Mouse (Mus musculus) monocyte, adult 2 months (primary cell): ENCODE measurements at regions not wholly inside any gene's neighbourhood (a gene's known extent, or its start where the extent isn't known, plus 50 kb on each side); places are given as distances from the start of the nearest gene placed in this dataset.

Experiments used
- DNase-seq, 2 experiments: peaks; one replicate each; pipeline ENCODE4 v3.0.0; 2022; ENCODE audit warnings: low spot score in 2 of 2, low read depth in 1 of 2

DNA sequence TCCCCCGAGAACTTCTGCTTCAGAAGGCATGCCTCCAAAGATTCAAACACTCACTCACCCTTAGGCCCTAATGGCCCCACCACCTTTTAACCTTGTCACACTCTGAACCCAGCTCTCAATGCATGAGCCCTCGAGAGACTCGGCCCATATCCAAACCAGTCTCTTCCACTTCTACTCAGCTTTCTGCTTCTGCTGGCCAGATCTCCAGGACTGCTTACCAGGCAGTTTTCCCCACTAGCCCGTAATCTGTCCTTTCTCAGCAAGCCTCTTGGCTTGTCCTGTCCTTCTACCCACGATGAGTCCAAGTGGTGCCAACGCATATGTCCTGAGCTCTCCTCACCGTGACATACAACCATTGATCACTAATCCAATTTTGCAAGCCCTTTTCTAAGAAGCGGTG lies 199.6 kb downstream of the Sptssa start:
- DNase-seq: no peak

- DNase-seq: no peak
Observed at GRCm38 (mm10) chr12:54454606-54455005, 201.8 kb downstream of the Sptssa start.

DNA sequence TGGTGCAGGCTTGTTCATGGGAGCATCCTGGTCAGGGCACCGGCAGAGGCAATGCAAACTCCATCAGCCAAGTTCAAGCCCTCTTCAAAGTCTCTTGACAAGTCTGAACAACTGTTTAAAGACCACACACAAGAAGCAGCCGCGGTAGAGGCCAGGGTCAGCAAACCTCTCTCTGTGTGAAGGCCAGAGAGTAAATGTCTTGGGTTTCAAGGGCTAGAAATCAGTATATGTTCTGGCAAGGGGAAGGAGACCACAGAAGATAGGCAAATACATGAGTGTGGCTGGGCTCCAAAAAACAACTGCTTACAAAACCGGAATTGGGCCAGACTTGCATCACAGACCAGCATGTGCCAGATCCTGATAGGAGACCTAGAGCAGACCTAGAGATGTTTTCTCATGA lies 203.0 kb downstream of the Sptssa start:
- no peak for DNase-seq

- no peak for DNase-seq
Observed at GRCm38 (mm10) chr12:54450369-54450768, 206.0 kb downstream of the Sptssa start.

DNA sequence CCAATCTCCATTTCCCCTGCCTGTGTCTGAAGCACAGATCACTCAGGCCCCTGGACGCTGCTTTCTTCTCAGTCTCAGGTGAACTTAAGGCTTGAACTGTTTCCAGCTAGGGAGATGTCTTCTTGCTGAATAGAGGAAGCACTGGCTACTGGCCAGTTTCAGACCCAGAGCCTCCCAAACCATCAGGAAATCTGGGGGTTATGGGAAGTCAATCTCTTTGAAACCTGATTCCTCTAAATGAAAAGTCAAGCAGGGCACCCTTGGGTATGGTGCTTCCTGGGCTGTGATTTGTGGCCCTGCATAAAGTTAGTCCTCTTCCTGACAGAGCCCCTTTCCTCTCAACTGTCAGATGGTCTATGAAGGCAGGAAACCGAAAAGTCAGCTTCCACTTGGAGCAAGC lies 208.2 kb downstream of the Sptssa start:
- DNase-seq: no peak

GRCm38 (mm10) chr12:54447354-54447753 lies 209.0 kb downstream of the Sptssa start:
- no peak for DNase-seq

DNA sequence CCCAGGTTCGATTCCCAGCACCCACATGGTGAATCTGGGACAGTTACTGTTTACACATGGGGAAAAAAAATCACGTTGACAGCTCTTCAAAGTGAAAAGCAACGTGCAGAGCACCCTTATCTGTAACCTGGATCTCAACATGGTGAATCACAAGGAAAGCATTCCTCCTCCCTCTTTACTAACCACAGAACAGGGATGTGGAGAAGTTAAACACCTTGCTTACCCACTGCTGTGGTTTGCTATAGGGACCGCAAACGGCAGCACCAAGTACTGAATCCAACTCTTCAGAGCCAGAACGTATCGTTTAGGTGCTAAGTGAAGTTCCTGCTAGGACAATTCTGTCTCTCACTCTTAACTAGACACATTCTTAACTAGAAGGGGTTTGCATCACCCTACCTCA lies 210.0 kb downstream of the Sptssa start:
- no peak for DNase-seq

DNA sequence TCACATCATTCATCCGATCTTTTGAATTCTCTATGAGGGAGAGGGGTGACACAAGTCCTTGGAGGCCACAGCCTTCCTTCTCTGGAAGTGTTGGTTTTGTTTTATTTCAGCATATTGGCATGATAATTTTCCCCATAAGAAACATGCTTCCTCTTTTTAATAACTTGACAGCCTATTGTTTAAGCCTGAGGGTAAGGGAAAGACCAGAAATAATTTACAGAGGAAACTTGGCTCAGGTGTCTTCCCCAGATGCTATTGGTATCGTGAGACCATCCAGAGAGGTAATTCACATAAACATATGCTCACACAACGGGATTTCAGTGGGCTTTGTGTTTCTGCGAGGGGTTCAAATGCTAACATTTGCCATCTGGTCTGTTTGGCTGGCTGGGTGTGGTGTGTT lies 212.0 kb downstream of the Sptssa start:
- no peak for DNase-seq

DNA sequence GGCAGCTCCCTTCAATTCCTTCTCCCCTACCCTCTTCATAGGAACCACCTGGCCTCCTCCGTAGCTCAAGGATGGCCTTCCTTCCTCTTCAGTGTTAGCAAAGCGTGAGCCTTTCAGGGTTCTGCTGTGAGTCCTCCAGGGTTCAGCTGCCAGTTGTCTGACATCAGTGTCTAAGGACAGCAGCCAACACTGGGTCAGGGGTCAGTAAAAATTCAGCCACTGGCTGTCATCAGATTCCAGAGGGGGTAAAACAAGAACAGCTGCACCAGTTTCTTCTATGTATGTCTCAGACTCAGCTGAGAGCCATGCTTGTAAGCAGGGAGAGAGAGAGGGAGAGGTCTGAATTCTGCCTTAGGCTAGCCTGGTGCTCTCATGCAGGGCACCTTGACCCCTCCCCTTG lies 213.1 kb downstream of the Sptssa start:
- DNase-seq: no peak

GRCm38 (mm10) chr12:54442408-54442807 lies 214.0 kb downstream of the Sptssa start:
- no peak for DNase-seq

DNA sequence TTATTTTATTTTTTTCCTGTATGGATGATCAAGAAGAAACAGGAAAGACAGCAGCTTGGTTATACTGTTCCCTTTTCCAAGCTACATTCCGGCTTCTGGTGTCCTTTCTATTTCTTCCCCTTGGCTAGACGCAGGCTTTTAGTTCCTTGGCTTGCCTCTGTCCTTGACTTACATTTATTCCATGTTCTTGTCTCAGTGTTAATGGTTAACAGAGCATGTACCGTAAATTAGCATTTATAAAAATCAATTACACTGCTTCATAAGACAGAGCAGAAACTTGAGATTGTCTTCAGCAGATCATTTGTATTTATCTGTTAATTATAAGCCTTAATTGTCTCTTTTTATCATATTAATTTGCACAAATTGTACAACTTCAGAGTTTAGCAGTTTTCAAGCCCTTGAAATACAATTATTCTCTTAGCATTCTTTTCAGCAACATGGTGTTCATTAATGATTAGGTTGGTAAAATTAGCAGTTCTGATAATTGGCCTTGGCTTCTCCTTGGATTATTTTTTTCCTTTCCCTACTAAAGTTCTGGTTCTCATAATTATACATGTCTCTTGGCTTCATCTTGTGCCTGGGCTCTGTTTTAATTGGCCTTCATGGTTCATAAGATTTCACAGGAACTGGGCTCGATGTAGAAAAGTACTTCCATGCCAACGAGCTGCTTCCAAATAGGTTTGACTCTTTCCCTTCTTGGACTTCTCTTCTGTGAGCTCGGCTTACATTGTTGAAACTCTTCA lies 215.4 kb downstream of the Sptssa start:
- DNase-seq: no peak

- DNase-seq: no peak
Observed at GRCm38 (mm10) chr12:54438793-54439192, 217.6 kb downstream of the Sptssa start.

GRCm38 (mm10) chr12:54425236-54425635 lies 221.6 kb upstream of the Egln3 start:
- DNase-seq: no peak

DNA sequence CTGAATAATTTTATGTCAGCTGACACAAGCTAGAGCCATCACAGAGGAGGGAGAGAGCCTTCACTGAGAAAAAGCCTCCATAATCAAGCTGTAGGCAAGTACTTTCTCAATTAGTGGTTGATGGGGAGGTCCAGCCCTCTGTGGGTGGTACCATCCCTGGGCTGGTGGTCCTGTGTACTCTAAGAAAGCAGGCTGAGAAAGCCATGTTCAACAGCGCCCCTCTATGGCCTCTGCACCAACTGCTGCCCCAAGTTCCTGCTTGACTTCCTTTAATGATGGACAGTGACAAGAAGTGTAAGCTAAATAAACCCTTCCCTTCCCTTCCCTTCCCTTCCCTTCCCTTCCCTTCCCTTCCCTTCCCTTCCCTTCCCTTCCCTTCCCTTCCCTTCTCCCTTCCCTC lies 211.2 kb upstream of the Egln3 start:
- DNase-seq: no peak

- no peak for DNase-seq
Observed at GRCm38 (mm10) chr12:54414201-54414600, 210.5 kb upstream of the Egln3 start.

DNA sequence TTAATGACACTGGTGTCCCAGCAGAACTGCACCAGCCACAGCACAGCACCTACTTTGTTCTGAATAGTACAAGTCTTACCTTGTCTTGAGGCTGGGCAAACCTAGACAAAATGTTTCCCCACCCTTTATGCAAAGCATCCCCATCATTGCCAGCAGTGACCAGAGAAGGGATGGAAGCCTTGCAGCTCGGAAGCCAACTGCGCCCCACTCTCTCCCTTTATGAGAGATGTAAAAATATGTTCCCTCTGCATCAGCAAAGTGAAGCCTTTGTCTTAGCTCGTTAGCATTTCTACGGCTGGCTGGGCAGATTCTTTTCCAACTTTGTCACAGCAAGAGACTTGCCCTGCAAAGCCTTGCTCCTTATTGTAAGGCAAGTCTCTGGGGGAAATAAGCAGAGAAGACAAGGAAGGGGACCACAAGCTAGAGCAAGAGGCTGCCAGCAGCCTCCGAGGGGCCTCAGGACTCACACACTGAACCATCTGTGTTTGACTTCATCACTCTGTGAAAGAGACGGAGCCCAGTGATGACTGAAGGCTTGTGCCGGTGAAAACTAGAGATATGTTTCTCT lies 206.5 kb upstream of the Egln3 start:
- no peak for DNase-seq

GRCm38 (mm10) chr12:54408906-54409305 lies 205.2 kb upstream of the Egln3 start:
- no peak for DNase-seq

GRCm38 (mm10) chr12:54407301-54407896 lies 203.7 kb upstream of the Egln3 start:
- DNase-seq: no peak

DNA sequence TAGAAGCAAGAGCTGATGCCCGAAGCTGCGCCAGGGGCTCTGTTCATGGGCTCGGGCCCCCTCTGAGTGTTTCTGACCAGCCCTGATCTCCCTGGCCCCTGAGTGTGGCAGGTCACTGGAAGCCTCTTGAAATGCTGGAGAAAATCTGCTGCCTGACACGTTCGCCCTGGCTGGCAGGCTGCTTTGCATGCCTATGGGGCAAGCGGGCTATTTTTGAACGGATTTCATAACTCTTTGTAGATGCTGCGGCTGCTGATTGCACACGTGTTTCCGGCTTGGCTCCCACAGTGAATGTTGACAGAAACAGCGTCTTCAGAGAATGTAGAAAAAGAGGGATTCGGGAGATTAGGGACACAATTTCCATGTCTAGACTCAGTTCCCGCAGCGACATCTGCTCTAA lies 201.4 kb upstream of the Egln3 start:
- DNase-seq: peak; percentile 54 to 71

DNA sequence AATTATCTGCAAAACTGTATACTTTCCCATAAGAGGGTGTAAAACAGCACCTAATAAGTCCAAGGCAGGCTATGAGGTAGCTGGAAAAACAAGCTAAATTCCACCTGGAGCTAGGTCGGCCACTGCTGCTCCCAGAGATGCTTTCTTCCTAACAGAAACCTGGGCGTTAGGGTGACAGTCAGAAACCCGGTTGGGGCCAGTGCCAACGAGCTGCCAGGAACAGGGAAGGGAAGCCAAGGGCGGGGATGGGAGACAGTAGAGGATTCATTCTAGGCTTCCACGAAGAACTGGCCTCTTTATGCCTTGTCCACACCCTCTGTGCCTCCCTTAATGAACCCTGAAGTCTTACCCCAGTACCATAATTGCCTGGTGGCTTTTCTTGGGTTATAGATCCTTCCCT lies 198.9 kb upstream of the Egln3 start:
- no peak for DNase-seq

- no peak for DNase-seq
Observed at GRCm38 (mm10) chr12:54401665-54402064, 198.0 kb upstream of the Egln3 start.

DNA sequence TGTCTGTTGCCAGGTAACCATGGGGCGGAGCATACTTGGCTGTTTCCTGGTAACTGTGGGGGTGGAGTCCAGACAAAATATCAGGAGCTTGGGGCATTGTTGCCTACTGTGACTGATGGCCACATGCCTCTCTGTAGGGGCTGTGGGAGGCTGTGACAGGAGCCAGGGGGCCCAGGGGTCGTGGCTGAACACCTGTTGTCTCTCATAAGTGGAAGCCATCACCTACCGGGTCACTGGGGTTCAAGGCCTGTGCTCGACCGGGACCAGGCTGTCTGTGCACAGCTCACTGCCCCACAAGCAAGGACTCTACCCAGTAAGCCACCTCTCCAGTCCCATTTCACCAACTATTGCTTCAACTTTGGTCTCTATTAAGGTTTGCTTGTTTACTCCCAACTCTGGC lies 196.4 kb upstream of the Egln3 start:
- DNase-seq: no peak

DNA sequence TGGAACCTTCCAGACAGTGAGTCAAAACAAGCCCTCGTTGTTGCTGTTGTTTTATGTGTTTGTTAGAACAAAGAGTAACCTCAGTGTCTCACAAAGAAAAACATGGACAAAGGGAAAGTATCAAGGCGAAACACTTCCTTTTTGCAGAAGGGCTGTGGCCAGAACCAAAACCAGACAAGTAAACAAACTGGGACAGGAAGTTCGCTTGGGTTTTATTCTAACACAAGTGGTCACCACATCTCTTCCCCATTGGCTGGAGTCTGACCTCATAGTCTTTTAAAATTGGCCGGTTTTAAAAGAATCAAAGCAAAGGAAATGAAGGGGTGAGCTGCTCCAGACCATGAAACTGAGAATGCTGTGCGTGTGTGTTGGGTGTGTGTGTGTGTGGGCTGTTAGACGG lies 194.4 kb upstream of the Egln3 start:
- DNase-seq: no peak
